Mouse (Mus musculus): Measurements from ENCODE around the gene Rab5a.

- TF ChIP-seq EP300 (IDR thresholded peaks at IDR 0.05) = no peak
- no peak for TF ChIP-seq CTCF (IDR thresholded peaks at IDR 0.05)
These were observed 22.3 kb upstream of the Rab5a start for GRCm38 (mm10) chr17:53456742-53457141.

Data from lung, postnatal 0 days (tissue).